Mouse (Mus musculus): Measurements from ENCODE around the gene Josd2. TPM values are rescaled to one million over a fixed set of nuclear protein-coding genes. Genes with fewer than 3 reads are reported as not detected.
A peak's percentile ranks its signal among the peaks of the same experiment; 100 is the strongest.

The Josd2 gene
- polyA plus RNA-seq, 1 experiment from 2014 or later: 65.1 TPM

DNA sequence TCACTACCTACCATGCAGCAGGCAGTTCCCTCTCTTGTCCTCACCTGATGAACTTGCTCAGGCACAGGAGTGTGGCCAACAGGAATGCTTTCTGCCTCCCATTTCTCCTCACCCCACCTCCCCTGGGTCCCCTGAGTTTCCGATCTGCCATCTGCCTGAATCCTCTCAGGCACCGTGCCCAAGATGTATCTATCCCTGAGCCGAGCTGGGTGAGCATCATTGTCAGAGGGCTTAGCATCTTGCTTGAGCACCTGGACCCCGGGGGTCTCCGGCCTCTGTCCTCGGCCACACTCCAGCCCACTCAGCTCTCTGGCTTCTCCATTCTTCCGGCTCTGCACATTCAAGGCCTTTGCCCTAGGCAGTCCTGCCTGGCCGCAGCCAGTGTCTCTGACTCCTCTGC, 29.8 kb upstream of the Josd2 start:
- Histone ChIP-seq H3K9ac (0 out of 2 replicates have a peak overlapping the region, but pooled peaks have one; percentile 8), H3K27ac (no peak overlapping the region), H3K4me1 (peaks cover 22% of the 10 kb centered on the region), H3K36me3 (no peaks in the 10 kb centered on the region), H3K4me3 (no peak overlapping the region), H3K4me2 (replicated peaks) (no peak overlapping the region), H3K9me3 (replicated peaks) (no peaks in the 10 kb centered on the region), H3K27me3 (peaks cover 17% of the 10 kb centered on the region)
- WGBS: 69% methylated on average over 8 of the region's 8 CpGs
- ATAC-seq (ENCODE audit: low FRiP score): no peak

GRCm38 (mm10) chr7:44439696-44440095, 28.1 kb upstream of the Josd2 start:
- H3K9me3 ChIP-seq (replicated peaks): no peaks in the 10 kb centered on the region
- no peak overlapping the region for H3K27ac ChIP-seq
- H3K27me3 ChIP-seq: peaks cover 28% of the 10 kb centered on the region
- H3K4me1 ChIP-seq: peaks cover 33% of the 10 kb centered on the region
- no peaks in the 10 kb centered on the region for H3K36me3 ChIP-seq
- no peak overlapping the region for H3K4me2 ChIP-seq (replicated peaks)
- no peak for ATAC-seq (ENCODE audit: low FRiP score)
- 69% methylated on average over 2 of the region's 2 CpGs for WGBS
- H3K4me3 ChIP-seq: no peak overlapping the region
- H3K9ac ChIP-seq: no peak overlapping the region

DNA sequence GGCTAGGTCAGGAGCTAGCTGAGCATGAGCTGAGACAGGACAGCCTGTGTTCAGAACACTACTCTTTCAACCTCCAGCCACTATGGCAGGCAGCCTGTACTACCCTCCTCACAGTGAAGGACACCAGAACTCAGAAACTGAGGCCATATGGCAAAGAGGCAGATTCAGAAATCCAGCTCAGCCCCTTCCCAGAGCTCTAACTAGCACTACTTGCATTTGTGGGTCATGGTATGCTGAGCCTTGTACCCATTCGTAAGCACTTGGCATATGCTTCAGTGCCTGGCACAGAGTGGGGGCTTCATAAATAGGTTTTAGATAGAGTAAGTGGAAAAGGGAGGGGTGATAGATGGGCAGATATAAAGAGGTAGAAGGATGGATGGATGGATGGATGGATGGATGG, 27.3 kb upstream of the Josd2 start:
- 70% methylated on average over 1 of the region's 1 CpGs for WGBS
- no peak overlapping the region for H3K4me2 ChIP-seq (replicated peaks)
- H3K9me3 ChIP-seq (replicated peaks): no peaks in the 10 kb centered on the region
- H3K27me3 ChIP-seq: peaks cover 34% of the 10 kb centered on the region
- peaks cover 41% of the 10 kb centered on the region for H3K4me1 ChIP-seq
- no peak overlapping the region for H3K9ac ChIP-seq
- H3K4me3 ChIP-seq: no peak overlapping the region
- ATAC-seq (ENCODE audit: low FRiP score): no peak
- peaks cover 8% of the 10 kb centered on the region for H3K36me3 ChIP-seq
- H3K27ac ChIP-seq: no peak overlapping the region

DNA sequence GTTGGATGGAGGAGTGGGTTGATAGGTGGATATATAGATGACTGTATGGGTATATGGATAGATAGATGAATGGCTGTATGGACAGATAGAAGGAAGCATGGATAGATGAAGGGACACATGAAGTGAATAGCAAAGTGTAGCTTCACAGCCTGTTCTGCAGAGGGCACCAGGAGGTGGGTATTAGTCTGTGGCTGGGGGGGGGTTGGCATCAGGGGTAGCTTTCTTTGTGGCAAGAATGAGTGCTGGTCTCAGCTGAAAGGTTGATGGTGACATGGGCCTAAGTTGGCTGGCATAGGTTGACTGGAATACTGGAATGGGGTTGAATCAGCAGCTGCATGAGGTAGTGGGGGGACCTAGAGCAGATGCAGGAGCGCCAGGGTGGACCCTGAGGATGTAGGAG, 26.6 kb upstream of the Josd2 start:
- Histone ChIP-seq H3K4me2 (replicated peaks) (peak overlapping the region; percentile 87), H3K4me1 (peaks cover 48% of the 10 kb centered on the region), H3K4me3 (peak overlapping the region; percentile 71), H3K9me3 (replicated peaks) (no peaks in the 10 kb centered on the region), H3K27ac (peak overlapping the region; percentile 99), H3K9ac (peak overlapping the region; percentile 99; the same call in 1 of the 2 replicates), H3K27me3 (peaks cover 39% of the 10 kb centered on the region), H3K36me3 (peaks cover 14% of the 10 kb centered on the region)
- WGBS: 0% methylated on average over 1 of the region's 1 CpGs
- ATAC-seq (ENCODE audit: low FRiP score): no peak; the same call in 1 of the 2 replicates

GRCm38 (mm10) chr7:44441648-44442109, 26.1 kb upstream of the Josd2 start:
- peaks cover 52% of the 10 kb centered on the region for H3K4me1 ChIP-seq

DNA sequence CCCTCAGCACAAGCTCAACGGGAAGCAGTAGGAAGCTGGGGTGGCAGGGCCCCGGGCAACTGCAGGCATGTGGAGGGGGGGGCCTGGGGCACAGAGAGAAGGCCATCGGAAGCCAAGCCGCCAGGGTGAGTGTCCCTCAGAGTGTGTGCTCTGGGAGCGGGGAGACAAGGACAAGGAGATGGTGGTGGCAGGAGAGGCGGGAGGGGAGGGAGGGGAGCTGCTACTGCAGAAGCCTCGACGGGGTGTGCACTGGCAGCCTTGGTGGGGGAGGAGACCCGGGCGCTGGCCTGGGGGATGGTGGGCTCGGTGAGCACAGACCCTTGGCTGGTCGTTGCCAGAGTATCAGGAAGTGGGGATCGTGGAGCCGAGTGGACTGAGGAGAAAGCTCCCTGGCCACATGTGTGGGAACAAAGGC, 25.4 kb upstream of the Josd2 start:
- peak; percentile 26 for ATAC-seq (ENCODE audit: low FRiP score)
- Histone ChIP-seq H3K4me3 (peak overlapping the region; percentile 71), H3K4me2 (replicated peaks) (peak overlapping the region; percentile 87), H3K36me3 (peaks cover 19% of the 10 kb centered on the region), H3K9ac (peak overlapping the region; percentile 99), H3K9me3 (replicated peaks) (no peaks in the 10 kb centered on the region), H3K27ac (peak overlapping the region; percentile 99), H3K4me1 (peaks cover 53% of the 10 kb centered on the region), H3K27me3 (peaks cover 40% of the 10 kb centered on the region)
- WGBS: under 1% methylated on average over 14 of the region's 14 CpGs

More at GRCm38 (mm10) chr7:44441648-44442109, 26.1 kb upstream of the Josd2 start:
- H3K36me3 ChIP-seq: peaks cover 14% of the 10 kb centered on the region
- H3K4me3 ChIP-seq: peak overlapping the region; percentile 71
- peak overlapping the region; percentile 99 for H3K9ac ChIP-seq
- peaks cover 40% of the 10 kb centered on the region for H3K27me3 ChIP-seq
- peak overlapping the region; percentile 99 for H3K27ac ChIP-seq
- no peaks in the 10 kb centered on the region for H3K9me3 ChIP-seq (replicated peaks)
- ATAC-seq (ENCODE audit: low FRiP score): peak; percentile 77
- peak overlapping the region; percentile 87 for H3K4me2 ChIP-seq (replicated peaks)
- WGBS: under 1% methylated on average over 13 of the region's 14 CpGs

DNA sequence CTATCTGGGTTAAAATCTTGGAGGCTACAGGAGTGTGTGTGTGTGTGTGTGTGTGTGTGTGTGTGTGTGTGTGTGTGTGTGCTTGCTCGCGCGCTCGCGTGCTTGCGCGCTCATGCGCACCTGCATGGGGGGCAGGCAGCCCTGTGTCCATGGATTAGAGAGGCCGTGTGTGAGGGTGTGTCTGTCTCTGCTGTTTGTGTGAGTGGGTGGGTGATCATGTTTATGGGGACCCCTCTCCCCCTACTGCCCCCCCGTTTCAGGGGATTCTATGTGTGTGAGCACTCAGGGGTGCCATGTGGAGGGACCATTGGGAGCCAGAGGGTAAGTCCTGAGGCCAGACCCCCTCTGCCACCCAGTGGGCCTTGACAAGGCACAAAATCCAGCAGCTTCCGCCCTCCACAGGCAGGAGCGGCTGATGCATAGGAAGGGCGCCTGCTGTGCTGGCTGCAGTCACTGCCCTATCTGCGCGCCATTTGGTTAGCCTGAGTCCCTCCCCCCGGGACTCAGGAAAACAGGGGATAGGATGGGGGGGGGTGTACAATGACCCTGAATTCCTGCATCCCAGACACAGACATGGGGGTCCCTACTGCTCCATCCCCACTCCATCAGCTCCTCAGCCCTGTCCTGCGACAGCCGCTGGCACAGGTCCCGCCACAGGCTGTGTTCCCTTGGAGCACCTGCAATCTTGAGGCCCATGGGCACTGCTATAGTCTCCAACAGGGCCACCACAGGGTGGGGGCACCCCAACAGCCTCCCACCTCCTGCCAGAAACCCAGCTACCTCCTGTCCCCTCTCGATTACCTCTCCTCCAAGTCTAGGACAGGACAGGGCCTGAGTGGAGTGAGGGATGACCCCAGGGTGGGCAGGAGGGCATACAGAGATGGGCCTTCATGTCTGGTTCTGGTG, 24.3 kb upstream of the Josd2 start:
- peaks cover 30% of the 10 kb centered on the region for H3K36me3 ChIP-seq
- no peaks in the 10 kb centered on the region for H3K9me3 ChIP-seq (replicated peaks)
- peaks cover 47% of the 10 kb centered on the region for H3K4me1 ChIP-seq
- H3K4me3 ChIP-seq: peak overlapping the region; percentile 71
- peak overlapping the region; percentile 99 for H3K9ac ChIP-seq
- ATAC-seq (ENCODE audit: low FRiP score): peak; percentile 58
- H3K4me2 ChIP-seq (replicated peaks): peak overlapping the region; percentile 87
- peaks cover 40% of the 10 kb centered on the region for H3K27me3 ChIP-seq
- H3K27ac ChIP-seq: peak overlapping the region; percentile 99
- WGBS: 6% methylated on average over 20 of the region's 20 CpGs

- Histone ChIP-seq H3K4me1 (peaks cover 51% of the 10 kb centered on the region), H3K4me3 (peak overlapping the region; percentile 71), H3K4me2 (replicated peaks) (peak overlapping the region; percentile 87), H3K36me3 (peaks cover 44% of the 10 kb centered on the region), H3K27ac (no peak overlapping the region), H3K9ac (peak overlapping the region; percentile 73), H3K9me3 (replicated peaks) (no peaks in the 10 kb centered on the region), H3K27me3 (peaks cover 35% of the 10 kb centered on the region)
- 24% methylated on average over 29 of the region's 29 CpGs for WGBS
- no peak for ATAC-seq (ENCODE audit: low FRiP score)
Measured at GRCm38 (mm10) chr7:44444886-44445527, 22.8 kb upstream of the Josd2 start.

DNA sequence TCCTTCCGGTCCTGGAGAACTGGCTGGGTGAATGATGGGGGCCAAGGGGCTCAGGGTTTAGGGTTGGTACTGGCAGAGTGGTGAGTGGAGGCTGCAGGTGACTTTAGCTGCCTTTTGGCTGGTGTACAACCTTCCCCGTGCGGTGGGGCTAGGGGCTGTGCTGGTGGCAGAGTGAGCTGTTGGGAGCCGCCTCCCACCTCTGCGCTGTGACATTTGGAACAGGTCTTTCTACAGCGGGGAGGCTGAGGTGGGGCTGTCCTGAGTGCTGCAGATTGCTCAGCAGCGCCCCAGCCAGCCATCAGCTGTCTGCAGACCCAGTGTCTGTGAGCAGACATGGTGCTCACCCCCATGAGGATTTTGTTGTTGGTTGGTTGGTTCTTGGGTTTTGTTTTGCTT, 22.3 kb upstream of the Josd2 start:
- peaks cover 35% of the 10 kb centered on the region for H3K27me3 ChIP-seq
- no peaks in the 10 kb centered on the region for H3K9me3 ChIP-seq (replicated peaks)
- peaks cover 49% of the 10 kb centered on the region for H3K36me3 ChIP-seq
- peak overlapping the region; percentile 87 for H3K4me2 ChIP-seq (replicated peaks)
- no peak for ATAC-seq (ENCODE audit: low FRiP score)
- peaks cover 51% of the 10 kb centered on the region for H3K4me1 ChIP-seq
- no peak overlapping the region for H3K27ac ChIP-seq
- peak overlapping the region; percentile 71 for H3K4me3 ChIP-seq
- peak overlapping the region; percentile 73 for H3K9ac ChIP-seq
- 41% methylated on average over 7 of the region's 7 CpGs for WGBS

GRCm38 (mm10) chr7:44446070-44446855, 21.5 kb upstream of the Josd2 start:
- Histone ChIP-seq H3K4me3 (no peak overlapping the region), H3K27me3 (peaks cover 29% of the 10 kb centered on the region), H3K9ac (peak overlapping the region; percentile 73; the same call in 1 of the 2 replicates), H3K4me2 (replicated peaks) (peak overlapping the region; percentile 87), H3K27ac (no peak overlapping the region), H3K9me3 (replicated peaks) (no peaks in the 10 kb centered on the region), H3K4me1 (peaks cover 50% of the 10 kb centered on the region), H3K36me3 (peaks cover 52% of the 10 kb centered on the region)
- WGBS: 57% methylated on average over 12 of the region's 12 CpGs
- no peak for ATAC-seq (ENCODE audit: low FRiP score)

- no peak overlapping the region for H3K4me2 ChIP-seq (replicated peaks)
- 32% methylated on average over 3 of the region's 3 CpGs for WGBS
- H3K9me3 ChIP-seq (replicated peaks): no peaks in the 10 kb centered on the region
- no peak overlapping the region for H3K27ac ChIP-seq
- H3K4me1 ChIP-seq: peaks cover 23% of the 10 kb centered on the region
- 0 out of 2 replicates have a peak, but pooled peaks have one; percentile 10 for ATAC-seq (ENCODE audit: low FRiP score)
- H3K36me3 ChIP-seq: peaks cover 72% of the 10 kb centered on the region
- no peaks in the 10 kb centered on the region for H3K27me3 ChIP-seq
- H3K9ac ChIP-seq: no peak overlapping the region
- no peak overlapping the region for H3K4me3 ChIP-seq
Measured at GRCm38 (mm10) chr7:44453256-44453655, 14.5 kb upstream of the Josd2 start.

Measured in hindbrain, embryonic 12.5 days (tissue).